Mouse (Mus musculus): ENCODE measurements around the gene Ubash3a.
"Not testable (repeated sequence)": the region's sequence is repeated elsewhere in the genome, so short reads cannot be mapped to it uniquely, and the experiment has no call there.

Ubash3a gene

GRCm38 (mm10) chr17:31261352-31261751, 53.7 kb downstream of the Ubash3a start:
- no peak for DNase-seq (ENCODE audit: low spot score)

- no peak for DNase-seq (ENCODE audit: low spot score)
These were observed 55.0 kb downstream of the Ubash3a start for GRCm38 (mm10) chr17:31262715-31263114.

GRCm38 (mm10) chr17:31263770-31264169, 56.1 kb downstream of the Ubash3a start:
- no peak for DNase-seq (ENCODE audit: low spot score)

- DNase-seq (ENCODE audit: low spot score), result no peak
These were observed 56.7 kb downstream of the Ubash3a start for GRCm38 (mm10) chr17:31264372-31264771.

- no peak for DNase-seq (ENCODE audit: low spot score)
These were observed 57.5 kb downstream of the Ubash3a start for GRCm38 (mm10) chr17:31265171-31265572.

GRCm38 (mm10) chr17:31265831-31266230, 58.2 kb downstream of the Ubash3a start:
- no peak for DNase-seq (ENCODE audit: low spot score)

GRCm38 (mm10) chr17:31266321-31266950, 58.8 kb downstream of the Ubash3a start:
- no peak for DNase-seq (ENCODE audit: low spot score)

- no peak for DNase-seq (ENCODE audit: low spot score)
These were observed 59.5 kb downstream of the Ubash3a start for GRCm38 (mm10) chr17:31267138-31267537.

GRCm38 (mm10) chr17:31267603-31268002, 59.9 kb downstream of the Ubash3a start:
- no peak for DNase-seq (ENCODE audit: low spot score)

- no peak for DNase-seq (ENCODE audit: low spot score)
These were observed 60.3 kb downstream of the Ubash3a start for GRCm38 (mm10) chr17:31268016-31268415.

GRCm38 (mm10) chr17:31269761-31270160, 62.1 kb downstream of the Ubash3a start:
- no peak for DNase-seq (ENCODE audit: low spot score)

GRCm38 (mm10) chr17:31270246-31270645, 62.6 kb downstream of the Ubash3a start:
- no peak for DNase-seq (ENCODE audit: low spot score)

GRCm38 (mm10) chr17:31270736-31271135, 63.1 kb downstream of the Ubash3a start:
- DNase-seq (ENCODE audit: low spot score), result not testable (repeated sequence)

- no peak for DNase-seq (ENCODE audit: low spot score)
These were observed 63.6 kb downstream of the Ubash3a start for GRCm38 (mm10) chr17:31271136-31271851.

GRCm38 (mm10) chr17:31272416-31273165, 64.9 kb downstream of the Ubash3a start:
- DNase-seq (ENCODE audit: low spot score), result no peak

GRCm38 (mm10) chr17:31273631-31274030, 66.0 kb downstream of the Ubash3a start:
- no peak for DNase-seq (ENCODE audit: low spot score)

- no peak for DNase-seq (ENCODE audit: low spot score)
These were observed 67.5 kb downstream of the Ubash3a start for GRCm38 (mm10) chr17:31275181-31275580.

- DNase-seq (ENCODE audit: low spot score), result no peak
These were observed 68.7 kb downstream of the Ubash3a start for GRCm38 (mm10) chr17:31276207-31276921.

- peak; percentile 75 for DNase-seq (ENCODE audit: low spot score)
These were observed 69.5 kb downstream of the Ubash3a start, which contains the start of gene Rsph1 for GRCm38 (mm10) chr17:31276922-31277918. TSS of gene Rsph1 (minus strand) at chr17:31277383.

GRCm38 (mm10) chr17:31277931-31278330, 70.3 kb downstream of the Ubash3a start:
- no peak for DNase-seq (ENCODE audit: low spot score)

- DNase-seq (ENCODE audit: low spot score), result no peak
These were observed 71.9 kb downstream of the Ubash3a start for GRCm38 (mm10) chr17:31279541-31279940.
